Mouse (Mus musculus) G1E (cell line): ENCODE measurements around the gene Csf2rb2. TPM values are rescaled to one million over a fixed set of nuclear protein-coding genes. Genes with fewer than 3 reads are reported as not detected.
A peak's percentile ranks its signal among the peaks of the same experiment; 100 is the strongest.

Source experiments
- ATAC-seq: 2 replicates; pipeline ENCODE4 v1.8.0; 2016; ENCODE audit warnings: mild to moderate bottlenecking; ENCODE audit not compliant: insufficient number of reproducible peaks, poor library complexity, low FRiP score, severe bottlenecking; ENCODE audit errors: extremely low read depth
- DNase-seq: peaks from one replicate; pipeline ENCODE4 v3.0.0; 2012; ENCODE audit warnings: low spot score
- H3K27me3 ChIP-seq: 2 replicates; pipeline ENCODE4 v1.6.1; 2012; ENCODE audit warnings: mild to moderate bottlenecking, low read length, inconsistent platforms; ENCODE audit not compliant: insufficient read depth
- H3K36me3 ChIP-seq: replicated peaks from 2 replicates; pipeline ENCODE3; 2012; ENCODE audit warnings: mild to moderate bottlenecking, inconsistent platforms
- H3K4me1 ChIP-seq: 2 replicates; pipeline ENCODE4 v1.6.1; 2012; ENCODE audit warnings: low read depth, low read length, inconsistent platforms, mixed read lengths; ENCODE audit not compliant: insufficient read depth
- H3K4me3 ChIP-seq: 2 replicates; pipeline ENCODE4 v1.5.1; 2012; ENCODE audit warnings: low read depth, mild to moderate bottlenecking, inconsistent platforms, low read length, moderate library complexity, mixed read lengths
- H3K9me3 ChIP-seq: replicated peaks from 2 replicates; pipeline ENCODE4 v1.6.1; 2012; ENCODE audit warnings: inconsistent platforms
- CTCF ChIP-seq: IDR thresholded peaks from 2 replicates; pipeline ENCODE4 v1.5.1; 2012; ENCODE audit warnings: low read depth, low read length, inconsistent platforms, mixed read lengths
- GATA1 ChIP-seq: IDR thresholded peaks from 2 replicates; pipeline ENCODE4 v1.6.1; 2012; ENCODE audit warnings: borderline replicate concordance, low read length, inconsistent platforms, mixed read lengths
- GATA2 ChIP-seq: IDR thresholded peaks from 2 replicates; pipeline ENCODE4 v1.6.1; 2012; ENCODE audit warnings: low read depth, low read length, inconsistent platforms, borderline replicate concordance
- POLR2AphosphoS5 ChIP-seq: IDR thresholded peaks from 2 replicates; pipeline ENCODE4 v1.6.1; 2012; ENCODE audit warnings: low read depth, low read length, inconsistent platforms; ENCODE audit not compliant: insufficient replicate concordance
- TAL1 ChIP-seq: conservative IDR thresholded peaks from 2 replicates; pipeline ENCODE4 v1.6.1; 2012; ENCODE audit warnings: low read depth, low read length, inconsistent platforms, mixed read lengths
- polyA plus RNA-seq: library from polyadenylated mRNA; stranded (reverse); fragments of >175 nt; gene quantifications from 2 replicates; pipeline ENCODE4 v1.2.3, GENCODE M21; 2012
- total RNA-seq, 2 experiments: library from RNA; stranded (forward) in 1 of 2; stranded (reverse) in 1 of 2; fragments of 200-1000 nt in 1 of 2; fragments of >200 nt in 1 of 2; fragmentation: Nextera tagmentation in 1 of 2; gene quantifications; 2 replicates each; pipeline ENCODE4 v1.2.3; 2014 to 2017

The Csf2rb2 gene
- total and polyA plus RNA-seq, 3 experiments, result 15.4 to 46.8 (median 41.9) TPM

DNA sequence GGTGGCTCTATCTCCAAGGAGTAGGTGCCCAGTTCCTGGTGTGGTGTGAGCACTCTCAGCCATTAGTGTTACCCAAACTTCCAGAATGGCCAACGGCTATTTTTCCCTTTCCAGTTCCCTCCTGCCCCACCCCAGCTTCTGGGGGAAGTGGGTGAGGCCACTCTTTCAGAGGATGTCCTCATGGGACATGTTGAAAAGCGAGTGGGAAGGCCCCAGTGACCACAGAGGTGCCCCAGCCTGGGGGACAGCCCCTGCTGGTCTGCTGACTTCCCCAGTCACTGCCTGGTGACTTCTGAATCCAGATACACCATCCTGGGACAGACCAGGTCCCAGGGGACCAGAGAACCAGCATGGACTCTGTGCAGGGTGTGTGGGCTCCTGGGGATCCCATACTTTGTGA lies 57.9 kb downstream of the Csf2rb2 start:
- DNase-seq (no peak), ATAC-seq (no peak)
- H3K9me3 ChIP-seq, result no peaks in the 10 kb centered on the region
- H3K4me1 ChIP-seq, result peaks cover 19% of the 10 kb centered on the region
- peaks cover 77% of the 10 kb centered on the region for H3K27me3 ChIP-seq
- TF ChIP-seq POLR2AphosphoS5 (no peak), CTCF (no peak), TAL1 (no peak), GATA1 (no peak), GATA2 (no peak)
- no peaks in the 10 kb centered on the region for H3K36me3 ChIP-seq
- H3K4me3 ChIP-seq, result no peak overlapping the region

DNA sequence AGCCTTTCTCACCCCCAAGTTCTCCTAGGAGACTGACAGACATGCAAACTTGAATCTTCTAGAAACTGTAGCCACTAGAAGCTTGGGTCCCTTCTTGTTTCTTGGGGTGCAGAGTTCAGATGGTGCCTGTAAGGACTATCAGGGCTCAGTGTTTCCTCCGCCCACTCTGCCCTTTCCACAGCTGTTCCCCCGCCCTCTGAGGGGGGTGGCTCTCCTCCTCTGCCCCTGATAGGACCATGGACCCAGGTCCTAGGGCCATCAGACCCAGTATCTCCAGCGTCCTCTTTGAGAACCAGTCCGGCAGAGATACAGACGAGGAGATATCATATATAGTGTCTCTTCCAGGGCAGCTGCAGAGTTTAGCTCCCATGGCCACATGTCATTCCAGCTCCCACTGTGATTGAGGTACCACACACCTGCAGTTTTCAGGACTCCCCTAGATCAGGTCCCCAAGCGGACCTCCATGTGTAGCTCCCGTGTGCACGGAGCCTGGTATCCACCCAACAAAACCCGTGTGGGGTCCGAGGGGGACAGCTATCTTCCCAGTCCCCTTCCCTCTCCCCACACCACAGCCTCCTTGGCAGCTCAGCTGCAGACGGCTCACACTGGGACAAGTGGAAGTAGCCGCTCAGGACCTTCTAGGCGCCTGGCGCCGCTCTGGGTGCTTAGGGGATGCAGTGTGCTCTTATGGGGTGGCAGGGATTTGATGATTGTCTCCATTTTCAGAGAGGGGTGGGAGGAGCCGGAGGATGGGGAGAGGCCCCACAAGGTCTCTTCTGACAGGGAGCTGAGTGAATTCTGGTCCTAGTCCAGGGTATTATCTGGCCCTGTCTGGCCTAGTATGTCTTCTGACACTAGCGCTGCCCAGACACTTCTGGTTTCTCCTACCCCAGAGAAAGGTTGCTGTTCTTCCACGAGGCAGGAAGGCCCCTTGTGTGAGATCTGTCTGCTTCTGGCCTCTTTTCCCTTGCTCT lies 59.1 kb downstream of the Csf2rb2 start:
- no peak for TF ChIP-seq TAL1
- no peak for TF ChIP-seq GATA1
- no peak for TF ChIP-seq GATA2
- no peak for TF ChIP-seq POLR2AphosphoS5
- no peak for TF ChIP-seq CTCF
- H3K4me1 ChIP-seq, result peaks cover 19% of the 10 kb centered on the region
- no peaks in the 10 kb centered on the region for H3K9me3 ChIP-seq
- H3K4me3 ChIP-seq, result no peak overlapping the region
- DNase-seq, result no peak
- peaks cover 80% of the 10 kb centered on the region for H3K27me3 ChIP-seq
- H3K36me3 ChIP-seq, result no peaks in the 10 kb centered on the region
- ATAC-seq, result no peak

DNA sequence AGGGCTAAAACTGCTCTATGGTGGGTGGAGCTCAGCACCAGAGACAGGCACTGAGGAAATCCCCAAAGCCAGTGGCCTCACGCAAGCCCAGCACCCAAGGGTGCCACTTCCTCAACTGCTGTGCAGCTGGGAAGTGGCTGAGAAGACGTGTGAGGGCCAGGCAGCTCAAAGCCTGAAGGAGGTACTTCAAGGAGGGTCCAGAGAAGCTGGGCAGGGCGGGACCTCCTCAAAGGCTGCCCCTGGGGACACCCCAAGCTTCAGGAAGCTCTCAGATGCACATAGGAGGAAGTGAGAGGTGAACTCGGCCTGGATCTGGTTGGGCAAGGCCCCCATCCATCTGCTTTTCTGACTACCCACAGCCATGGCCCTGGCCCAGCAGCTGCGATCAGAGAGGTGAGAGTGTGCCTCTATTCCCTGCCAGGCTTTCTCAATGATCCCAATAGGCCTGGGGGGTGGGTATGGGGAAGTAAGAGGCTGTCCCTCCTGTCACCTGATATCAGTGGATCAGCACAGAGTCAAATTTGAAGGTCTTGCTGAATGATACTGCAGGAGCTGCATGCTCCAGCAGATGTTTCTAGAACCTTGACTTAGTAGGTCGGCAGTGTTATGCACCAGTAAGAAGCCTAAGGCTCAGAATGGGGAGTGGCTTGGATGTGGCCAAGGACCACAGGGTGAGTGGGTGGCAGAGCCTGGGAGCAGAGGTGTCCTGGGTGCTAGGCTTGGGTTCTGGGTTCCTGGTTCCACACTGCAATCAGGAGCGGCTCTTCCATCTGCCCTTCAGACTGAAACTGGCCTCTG lies 60.6 kb downstream of the Csf2rb2 start, which contains the start of gene Ncf4:
Ncf4 (plus strand) TSS at position 107 of the 798 bp plus-strand sequence.
- peak within 1 kb of the TSS; percentile 30; the same call in 1 of the 2 replicates for H3K4me3 ChIP-seq
- no peaks in the 10 kb centered on the region for H3K9me3 ChIP-seq
- peaks cover 19% of the 10 kb centered on the region for H3K4me1 ChIP-seq
- peak; percentile 55 for ATAC-seq
- TF ChIP-seq CTCF (no peak), TAL1 (no peak), GATA1 (no peak)
- H3K27me3 ChIP-seq, result peaks cover 77% of the 10 kb centered on the region
- no peak for DNase-seq
- no peaks in the 10 kb centered on the region for H3K36me3 ChIP-seq

DNA sequence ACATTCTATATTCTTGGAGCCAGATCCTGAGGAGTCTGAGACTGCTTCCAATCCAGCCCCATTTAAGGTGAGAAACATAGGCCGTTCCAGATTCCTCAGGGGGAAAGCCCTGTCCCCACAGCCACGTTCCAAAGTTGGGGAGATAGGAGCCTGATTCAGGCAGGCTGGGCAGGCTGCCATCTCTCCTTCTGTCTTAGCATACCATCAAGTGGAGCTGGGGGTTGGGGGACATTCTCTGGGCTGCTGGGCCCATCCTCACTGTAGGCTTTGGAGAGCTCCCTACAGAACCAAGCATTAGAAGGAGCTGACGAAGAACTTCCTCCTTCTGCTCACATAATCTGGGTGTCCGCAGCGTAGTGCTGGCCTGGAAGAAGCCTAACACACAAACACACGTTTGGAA lies 61.7 kb downstream of the Csf2rb2 start:
- no peak for ATAC-seq
- peaks cover 19% of the 10 kb centered on the region for H3K4me1 ChIP-seq
- H3K36me3 ChIP-seq, result no peaks in the 10 kb centered on the region
- no peak for DNase-seq
- H3K27me3 ChIP-seq, result peaks cover 76% of the 10 kb centered on the region
- H3K4me3 ChIP-seq, result no peak overlapping the region
- TF ChIP-seq GATA2, result no peak
- no peak for TF ChIP-seq GATA1
- TF ChIP-seq POLR2AphosphoS5, result no peak
- TF ChIP-seq TAL1, result no peak
- TF ChIP-seq CTCF, result no peak
- no peaks in the 10 kb centered on the region for H3K9me3 ChIP-seq

DNA sequence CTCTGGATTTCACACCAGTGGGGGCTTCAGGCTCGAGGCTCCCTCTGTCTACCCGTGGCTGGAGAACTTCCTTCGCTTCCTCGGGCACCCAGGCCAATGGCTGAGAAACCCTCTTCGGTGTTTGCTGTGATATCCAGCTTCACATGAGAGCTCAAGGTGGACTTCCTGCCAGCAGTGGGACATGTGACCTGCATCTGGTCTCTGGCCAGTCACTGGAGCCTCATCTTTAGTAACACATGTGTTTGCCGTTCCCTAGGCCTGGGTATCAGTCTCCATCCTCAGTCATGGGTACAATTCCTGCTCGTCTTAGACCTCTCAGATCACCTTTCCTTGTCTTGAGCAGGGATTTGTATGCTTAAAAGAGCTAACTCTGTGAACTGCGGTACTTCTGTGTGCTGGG lies 62.5 kb downstream of the Csf2rb2 start:
- ATAC-seq, result no peak
- Histone ChIP-seq H3K36me3 (no peaks in the 10 kb centered on the region), H3K4me1 (peaks cover 13% of the 10 kb centered on the region), H3K9me3 (no peaks in the 10 kb centered on the region), H3K27me3 (peaks cover 73% of the 10 kb centered on the region), H3K4me3 (no peak overlapping the region)
- TF ChIP-seq TAL1 (no peak), GATA1 (no peak), GATA2 (no peak), POLR2AphosphoS5 (no peak), CTCF (no peak)
- no peak for DNase-seq

DNA sequence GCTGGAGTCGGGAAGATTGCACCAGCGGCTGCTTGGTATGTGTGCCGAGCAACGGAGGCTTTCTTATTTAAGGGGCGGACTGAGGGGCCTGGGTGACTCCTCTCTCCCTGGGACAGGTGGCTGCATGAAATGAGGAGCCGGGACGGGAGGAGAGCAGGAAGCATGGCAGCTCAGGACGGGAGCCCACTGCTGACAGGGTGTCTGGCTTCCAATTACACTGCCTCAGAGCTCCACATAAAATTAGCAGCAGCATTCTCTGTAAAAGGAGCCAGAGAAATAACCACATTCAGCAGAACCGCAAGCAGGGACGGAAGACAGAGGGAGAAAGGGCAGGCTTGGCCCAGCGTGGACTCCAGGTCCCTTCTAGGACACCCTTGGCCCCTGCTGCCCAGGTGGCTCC lies 64.2 kb downstream of the Csf2rb2 start:
- Histone ChIP-seq H3K4me1 (peaks cover 6% of the 10 kb centered on the region), H3K9me3 (no peaks in the 10 kb centered on the region), H3K36me3 (no peaks in the 10 kb centered on the region), H3K4me3 (no peak overlapping the region), H3K27me3 (peaks cover 60% of the 10 kb centered on the region)
- ATAC-seq (no peak), DNase-seq (no peak)
- TF ChIP-seq POLR2AphosphoS5 (no peak), GATA2 (no peak), TAL1 (no peak), CTCF (no peak), GATA1 (no peak)
